10 mouse cellular contexts compared by ENCODE assay signal in genomic region chr1:111633860-111634460, GRCm38 (mm10).
DNase-seq lines count a peak whose midpoint lies in the region; ATAC-seq and TF ChIP-seq lines count a peak whose summit lies in the region.
"Had no signal": no experiment of that assay in that cellular context is flagged by ENCODE, and none has a peak within 500 bp of the region (broad histone marks: within the 10 kb centered on the region; RNA-seq: fewer than 3 reads in every experiment).

No protein-coding gene starts in this region.

- DNase-seq in kidney, postnatal 10 days: no peak
- DNase-seq in CH12.LX (ENCODE audit: extremely low read depth): no peak
- peak; percentile 66 for DNase-seq in brain, embryonic 18.5 days (ENCODE audit: low read depth, low spot score)
- peak; percentile 77 for DNase-seq in limb, embryonic 14.5 days (ENCODE audit: low spot score)
- DNase-seq in thymus, postnatal 14 days: no peak
- DNase-seq in urinary bladder, adult 2 months (ENCODE audit: low spot score): no peak
- DNase-seq in thymus, adult 2 months: no peak
- DNase-seq: right cerebral cortex, postnatal 25 days had no signal

- 0 out of 2 replicates have a peak, but pooled peaks have one; percentile 49 for ATAC-seq in kidney, embryonic 16.5 days (ENCODE audit: low FRiP score, low TSS enrichment)
- peak; percentile 50; the same call in 1 of the 2 replicates for ATAC-seq in limb, embryonic 14.5 days (ENCODE audit: low FRiP score, low read depth)

- no peak overlapping the region for H3K4me3 ChIP-seq in kidney, embryonic 16.5 days (ENCODE audit: low read length)
- H3K4me3 ChIP-seq in CH12.LX (replicated peaks in 1 of 3; ENCODE audit: low read depth in 2 of 3, low read length in 2 of 3, poor library complexity in 1 of 3): no peak overlapping the region
- H3K4me3 ChIP-seq in limb, embryonic 14.5 days (replicated peaks; ENCODE audit: low read length): no peak overlapping the region
- no peak overlapping the region for H3K4me3 ChIP-seq in thymus, adult 2 months (ENCODE audit: control insufficient read depth, insufficient read depth, low read length)

- no peaks in the 10 kb centered on the region for H3K4me1 ChIP-seq in kidney, embryonic 16.5 days (ENCODE audit: insufficient read depth, low read length)
- no peaks in the 10 kb centered on the region for H3K4me1 ChIP-seq in CH12.LX (ENCODE audit: control insufficient read depth in 1 of 2, insufficient read depth in 2 of 2)
- no peaks in the 10 kb centered on the region for H3K4me1 ChIP-seq in limb, embryonic 14.5 days (ENCODE audit: control insufficient read depth, insufficient read depth, low read length)
- H3K4me1 ChIP-seq in thymus, adult 2 months (replicated peaks; ENCODE audit: control insufficient read depth, insufficient read depth, low read length): no peaks in the 10 kb centered on the region

- 63% methylated on average over 3 of the region's 3 CpGs for WGBS in kidney, embryonic 16.5 days
- 63% methylated on average over 3 of the region's 3 CpGs for WGBS in limb, embryonic 14.5 days
- WGBS in thymus, adult 2 months: 74% methylated on average over 3 of the region's 3 CpGs

- no peaks in the 10 kb centered on the region for H3K79me2 ChIP-seq in CH12.LX (replicated peaks; ENCODE audit: control insufficient read depth, extremely low read depth, insufficient read depth, poor library complexity, severe bottlenecking)

- H3K27ac ChIP-seq in kidney, embryonic 16.5 days (ENCODE audit: low read length): no peak overlapping the region
- no peak overlapping the region for H3K27ac ChIP-seq in CH12.LX (ENCODE audit: insufficient read depth, low read depth)
- H3K27ac ChIP-seq in limb, embryonic 14.5 days (replicated peaks; ENCODE audit: low read depth, low read length): no peak overlapping the region
- no peak overlapping the region for H3K27ac ChIP-seq in thymus, adult 2 months (ENCODE audit: control insufficient read depth, insufficient read depth, low read length)
- H3K27ac ChIP-seq: liver, embryonic 14.5 days had no signal

- TF ChIP-seq POLR2A in CH12.LX (IDR thresholded peaks at IDR 0.05; ENCODE audit: low read depth, low read length): no peak
- TF ChIP-seq POLR2A in limb, embryonic 14.5 days (IDR thresholded peaks at IDR 0.05; ENCODE audit: borderline replicate concordance, extremely low read depth, insufficient read depth, insufficient read length): no peak
- TF ChIP-seq POLR2A in thymus, adult 2 months (IDR thresholded peaks at IDR 0.05; ENCODE audit: control insufficient read depth, extremely low read depth, insufficient read depth, low read length, poor library complexity): no peak

- no peaks in the 10 kb centered on the region for H3K9me3 ChIP-seq in kidney, embryonic 16.5 days (ENCODE audit: low read length)
- peaks cover 3% of the 10 kb centered on the region for H3K9me3 ChIP-seq in CH12.LX (replicated peaks; ENCODE audit: low read length)
- no peaks in the 10 kb centered on the region for H3K9me3 ChIP-seq in limb, embryonic 14.5 days (ENCODE audit: control insufficient read depth, low read length)

- H3K9ac ChIP-seq in kidney, embryonic 16.5 days (replicated peaks; ENCODE audit: low read length): no peak overlapping the region
- H3K9ac ChIP-seq in CH12.LX (ENCODE audit: insufficient read depth, low read depth): no peak overlapping the region
- no peak overlapping the region for H3K9ac ChIP-seq in limb, embryonic 14.5 days (ENCODE audit: low read depth, low read length, severe bottlenecking)
- H3K9ac ChIP-seq: liver, embryonic 14.5 days had no signal

- H3K4me2 ChIP-seq in kidney, embryonic 16.5 days (replicated peaks; ENCODE audit: low read depth, low read length): no peak overlapping the region
- H3K4me2 ChIP-seq in CH12.LX (ENCODE audit: insufficient read depth, low read depth, poor library complexity, severe bottlenecking): no peak overlapping the region
- no peak overlapping the region for H3K4me2 ChIP-seq in limb, embryonic 14.5 days (replicated peaks; ENCODE audit: low read depth, low read length, severe bottlenecking)

- H3K36me3 ChIP-seq in kidney, embryonic 16.5 days (ENCODE audit: insufficient read depth, low read length): no peaks in the 10 kb centered on the region
- H3K36me3 ChIP-seq in CH12.LX (replicated peaks in 1 of 2; ENCODE audit: control insufficient read depth in 1 of 2, insufficient read depth in 1 of 2, low read length in 1 of 2): no peaks in the 10 kb centered on the region
- no peaks in the 10 kb centered on the region for H3K36me3 ChIP-seq in limb, embryonic 14.5 days (ENCODE audit: control insufficient read depth, insufficient read depth, low read length)
- H3K36me3 ChIP-seq in thymus, adult 2 months (ENCODE audit: control insufficient read depth, insufficient read depth, low read length): no peaks in the 10 kb centered on the region

- dilution Hi-C loops in CH12.LX (cut with MboI; ENCODE audit: extremely low pct_ligation_motif_present, extremely low pct_unique_long_range_greater_than_20kb, low sequenced_read_pairs): no loop called here

- no peak for TF ChIP-seq EP300 in CH12.LX (IDR thresholded peaks at IDR 0.05; ENCODE audit: low read length)

- in situ Hi-C loops in CH12.LX (cut with MboI; ENCODE audit: low pct_ligation_motif_present, low pct_unique_long_range_greater_than_20kb, low sequenced_read_pairs): no loop called here

- no peak for TF ChIP-seq CTCF in CH12.LX (conservative IDR thresholded peaks at IDR 0.05 in 1 of 2, IDR thresholded peaks at IDR 0.05 in 1 of 2; ENCODE audit: low read depth in 2 of 2, low read length in 2 of 2)
- TF ChIP-seq CTCF in thymus, adult 2 months (IDR thresholded peaks at IDR 0.05; ENCODE audit: borderline replicate concordance, control insufficient read depth, extremely low read depth, insufficient read depth, low read length, poor library complexity): no peak

- peak; percentile 12 for TF ChIP-seq RAD21 in CH12.LX (IDR thresholded peaks at IDR 0.05; ENCODE audit: low read depth, low read length)

- H3K27me3 ChIP-seq in kidney, embryonic 16.5 days (ENCODE audit: insufficient read depth, low read length): no peaks in the 10 kb centered on the region
- H3K27me3 ChIP-seq in CH12.LX (replicated peaks): no peaks in the 10 kb centered on the region
- H3K27me3 ChIP-seq in limb, embryonic 14.5 days (ENCODE audit: control insufficient read depth, insufficient read depth, low read length): no peaks in the 10 kb centered on the region
- H3K27me3 ChIP-seq in thymus, adult 2 months (ENCODE audit: control insufficient read depth, insufficient read depth, low read length): no peaks in the 10 kb centered on the region

TF ChIP-seq in CH12.LX, 34 proteins besides CTCF, POLR2A, EP300 and RAD21:
- no peak for TF ChIP-seq MEF2A (IDR thresholded peaks at IDR 0.05; ENCODE audit: borderline replicate concordance, low read depth, low read length)
- TF ChIP-seq MAX (IDR thresholded peaks at IDR 0.05; ENCODE audit: low read length): no peak
- no peak for TF ChIP-seq NRF1 (IDR thresholded peaks at IDR 0.05; ENCODE audit: low read depth, low read length)
- TF ChIP-seq ETS1 (conservative IDR thresholded peaks at IDR 0.05; ENCODE audit: low read depth, low read length): no peak
- no peak for TF ChIP-seq JUN (IDR thresholded peaks at IDR 0.05; ENCODE audit: insufficient read depth, low read depth, low read length)
- no peak for TF ChIP-seq POLR2AphosphoS2 (IDR thresholded peaks at IDR 0.05; ENCODE audit: low read depth, low read length)
- TF ChIP-seq GABPA (IDR thresholded peaks at IDR 0.05; ENCODE audit: insufficient replicate concordance, low read depth, low read length): no peak
- TF ChIP-seq SMC3 (IDR thresholded peaks at IDR 0.05; ENCODE audit: low read depth, low read length): no peak
- TF ChIP-seq USF2 (conservative IDR thresholded peaks at IDR 0.05; ENCODE audit: low read depth, low read length): no peak
- no peak for TF ChIP-seq MAFK (IDR thresholded peaks at IDR 0.05; ENCODE audit: insufficient replicate concordance, low read length)
- TF ChIP-seq ZMIZ1 (IDR thresholded peaks at IDR 0.05; ENCODE audit: low read depth, low read length): no peak
- TF ChIP-seq HCFC1 (IDR thresholded peaks at IDR 0.05; ENCODE audit: low read depth, low read length): no peak
- no peak for TF ChIP-seq ELF1 (IDR thresholded peaks at IDR 0.05; ENCODE audit: low read depth, low read length)
- TF ChIP-seq USF1 (IDR thresholded peaks at IDR 0.05; ENCODE audit: low read depth, low read length): no peak
- no peak for TF ChIP-seq MYC (IDR thresholded peaks at IDR 0.05; ENCODE audit: low read depth, low read length)

Comparison
In these comparisons a context has a peak if more than half of its experiments do, and no peak if none do; other contexts are left out.
1. DNase-seq: peak in brain, embryonic 18.5 days (single experiment) and limb, embryonic 14.5 days (single experiment); none in kidney, postnatal 10 days (single experiment), CH12.LX (single experiment), thymus, postnatal 14 days (single experiment), urinary bladder, adult 2 months (single experiment) and thymus, adult 2 months (single experiment).